Mouse (Mus musculus) cortical plate, adult 2 months (tissue): Measurements from ENCODE around the gene Speg. TPM values are rescaled to one million over a fixed set of nuclear protein-coding genes. Genes with fewer than 3 reads are reported as not detected.
A peak's percentile ranks its signal among the peaks of the same experiment; 100 is the strongest.

Experiments used
- H3K27ac ChIP-seq: fragments of 200-500 bp; 2 replicates; pipeline ENCODE4 v1.5.1; 2012; ENCODE audit warnings: low read length, control low read depth, inconsistent platforms; ENCODE audit not compliant: insufficient read depth
- H3K4me1 ChIP-seq: fragments of 200-500 bp; 2 replicates; pipeline ENCODE4 v1.6.1; 2011; ENCODE audit warnings: low read length; ENCODE audit not compliant: control insufficient read depth, insufficient read depth
- H3K4me3 ChIP-seq: fragments of 200-500 bp; 2 replicates; pipeline ENCODE4 v1.5.1; 2011; ENCODE audit warnings: mild to moderate bottlenecking, low read length, control low read depth; ENCODE audit not compliant: insufficient read depth
- CTCF ChIP-seq: fragments of 200-500 bp; IDR thresholded peaks from 2 replicates; pipeline ENCODE4 v1.5.1; 2011; ENCODE audit warnings: mild to moderate bottlenecking, control low read depth, low read length; ENCODE audit not compliant: insufficient read depth; ENCODE audit errors: extremely low read depth
- POLR2A ChIP-seq: fragments of 200-500 bp; IDR thresholded peaks from 2 replicates; pipeline ENCODE4 v1.6.1; 2011; ENCODE audit warnings: mild to moderate bottlenecking, low read length, control low read depth; ENCODE audit not compliant: insufficient read depth; ENCODE audit errors: extremely low read depth
- polyA plus RNA-seq: library from polyadenylated mRNA; depleted of rRNA; stranded (reverse); fragments of >200 nt; gene quantifications from 2 replicates; pipeline ENCODE4 v1.2.3, GENCODE M21; 2012

Speg gene
- polyA plus RNA-seq, 1 experiment, result 164 TPM

GRCm38 (mm10) chr1:75445751-75446611, 70.9 kb downstream of the Speg start:
- Histone ChIP-seq H3K27ac (no peak overlapping the region), H3K4me3 (no peak overlapping the region), H3K4me1 (0 out of 2 replicates have a peak, but pooled peaks cover 2% of the 10 kb centered on the region)
- TF ChIP-seq CTCF, result peak; percentile 79
- TF ChIP-seq POLR2A, result no peak

GRCm38 (mm10) chr1:75446656-75447055, 71.6 kb downstream of the Speg start:
- H3K4me3 ChIP-seq, result no peak overlapping the region
- no peak for TF ChIP-seq POLR2A
- H3K4me1 ChIP-seq, result 0 out of 2 replicates have a peak, but pooled peaks cover 2% of the 10 kb centered on the region
- H3K27ac ChIP-seq, result no peak overlapping the region

GRCm38 (mm10) chr1:75447265-75448051, 72.4 kb downstream of the Speg start:
- no peak overlapping the region for H3K4me3 ChIP-seq
- TF ChIP-seq POLR2A (no peak), CTCF (no peak)
- H3K4me1 ChIP-seq, result 0 out of 2 replicates have a peak, but pooled peaks cover 2% of the 10 kb centered on the region
- no peak overlapping the region for H3K27ac ChIP-seq

GRCm38 (mm10) chr1:75448052-75448431, 72.9 kb downstream of the Speg start:
- Histone ChIP-seq H3K27ac (no peak overlapping the region), H3K4me1 (0 out of 2 replicates have a peak, but pooled peaks cover 2% of the 10 kb centered on the region), H3K4me3 (no peak overlapping the region)
- TF ChIP-seq CTCF (no peak), POLR2A (no peak)

- no peak overlapping the region for H3K4me3 ChIP-seq
- TF ChIP-seq CTCF, result no peak
- TF ChIP-seq POLR2A, result no peak
- 0 out of 2 replicates have a peak, but pooled peaks cover 2% of the 10 kb centered on the region for H3K4me1 ChIP-seq
- H3K27ac ChIP-seq, result no peak overlapping the region
Measured at GRCm38 (mm10) chr1:75448937-75449336, 73.8 kb downstream of the Speg start.

GRCm38 (mm10) chr1:75449377-75450135, 74.5 kb downstream of the Speg start:
- H3K27ac ChIP-seq, result no peak overlapping the region
- 0 out of 2 replicates have a peak, but pooled peaks cover under 1% of the 10 kb centered on the region for H3K4me1 ChIP-seq
- TF ChIP-seq CTCF, result no peak
- TF ChIP-seq POLR2A, result no peak
- peak overlapping the region; percentile 22 for H3K4me3 ChIP-seq

- no peak for TF ChIP-seq CTCF
- 0 out of 2 replicates have a peak, but pooled peaks have one; percentile 22 for TF ChIP-seq POLR2A
- H3K4me3 ChIP-seq, result peak within 1 kb of the TSS; percentile 22
- H3K4me1 ChIP-seq, result no peaks in the 10 kb centered on the region
- H3K27ac ChIP-seq, result no peak within 1 kb of the TSS
Measured at GRCm38 (mm10) chr1:75450314-75451005, 75.4 kb downstream of the Speg start, which contains the start of gene Asic4. Gene Asic4, plus strand, starts transcription at chr1:75450436.

GRCm38 (mm10) chr1:75451900-75452299, 76.8 kb downstream of the Speg start:
- H3K4me1 ChIP-seq, result no peaks in the 10 kb centered on the region
- TF ChIP-seq POLR2A (no peak), CTCF (no peak)
- H3K27ac ChIP-seq, result no peak overlapping the region
- peak overlapping the region; percentile 22; the same call in 1 of the 2 replicates for H3K4me3 ChIP-seq
